Mouse (Mus musculus) forelimb bud, embryonic 11.5 days (tissue): Measurements from ENCODE around the gene Ubxn11.
"Not testable (repeated sequence)": the region's sequence is repeated elsewhere in the genome, so short reads cannot be mapped to it uniquely, and the experiment has no call there.

Experiments
- DNase-seq: peaks from one replicate; pipeline ENCODE4 v3.0.0-alpha.2; 2012; ENCODE audit warnings: low read depth, low spot score

Ubxn11 gene

GRCm38 (mm10) chr4:134144297-134144696, 41.9 kb downstream of the Ubxn11 start:
- not testable (repeated sequence) for DNase-seq

GRCm38 (mm10) chr4:134149389-134149788, 47.0 kb downstream of the Ubxn11 start:
- DNase-seq: no peak

GRCm38 (mm10) chr4:134152112-134152511, 49.7 kb downstream of the Ubxn11 start:
- no peak for DNase-seq

- no peak for DNase-seq
Observed at GRCm38 (mm10) chr4:134153656-134154055, 51.3 kb downstream of the Ubxn11 start.

GRCm38 (mm10) chr4:134154354-134154753, 52.0 kb downstream of the Ubxn11 start:
- DNase-seq: no peak

- no peak for DNase-seq
Observed at GRCm38 (mm10) chr4:134155531-134155930, 53.2 kb downstream of the Ubxn11 start.

- DNase-seq: no peak
Observed at GRCm38 (mm10) chr4:134155961-134156465, 53.6 kb downstream of the Ubxn11 start.

- no peak for DNase-seq
Observed at GRCm38 (mm10) chr4:134156744-134157143, 54.4 kb downstream of the Ubxn11 start.

GRCm38 (mm10) chr4:134157558-134157957, 55.2 kb downstream of the Ubxn11 start:
- no peak for DNase-seq

- no peak for DNase-seq
Observed at GRCm38 (mm10) chr4:134158774-134159173, 56.4 kb downstream of the Ubxn11 start.

- not testable (repeated sequence) for DNase-seq
Observed at GRCm38 (mm10) chr4:134160071-134160470, 57.7 kb downstream of the Ubxn11 start.

- no peak for DNase-seq
Observed at GRCm38 (mm10) chr4:134164591-134164990, 62.2 kb downstream of the Ubxn11 start.

- DNase-seq: no peak
Observed at GRCm38 (mm10) chr4:134165024-134165423, 62.7 kb downstream of the Ubxn11 start.

GRCm38 (mm10) chr4:134165548-134166465, 63.4 kb downstream of the Ubxn11 start:
- DNase-seq: no peak

- DNase-seq: no peak
Observed at GRCm38 (mm10) chr4:134166906-134167305, 64.5 kb downstream of the Ubxn11 start.

GRCm38 (mm10) chr4:134172391-134172790, 70.0 kb downstream of the Ubxn11 start:
- DNase-seq: no peak
